Mouse (Mus musculus) liver, embryonic 14.5 days (tissue): ENCODE measurements around the gene Syne3. TPM values are rescaled to one million over a fixed set of nuclear protein-coding genes. Genes with fewer than 3 reads are reported as not detected.

Source experiments
- ATAC-seq: fragments of 200-750 bp; cut with Nextera tagmentation; 2 replicates; pipeline ENCODE4 v1.8.0; 2017; ENCODE audit warnings: moderate number of reproducible peaks, mild to moderate bottlenecking, moderate library complexity; ENCODE audit not compliant: insufficient read depth
- DNase-seq, 3 experiments: peaks; one replicate each; pipeline ENCODE4 v3.0.0-alpha.2; 2012 to 2013; ENCODE audit warnings: low read depth in 3 of 3, low spot score in 3 of 3
- H3K27ac ChIP-seq: fragments of 300-500 bp; sonication (generic); 2 replicates; pipeline ENCODE4 v1.5.1; 2014; ENCODE audit warnings: moderate library complexity, mild to moderate bottlenecking, control low read depth, inconsistent platforms
- H3K27me3 ChIP-seq: fragments of 300-500 bp; sonication (generic); 2 replicates; pipeline ENCODE4 v1.6.1; 2014; ENCODE audit warnings: mild to moderate bottlenecking, low read length, moderate library complexity; ENCODE audit not compliant: control insufficient read depth, insufficient read depth
- H3K36me3 ChIP-seq: fragments of 300-500 bp; sonication (generic); replicated peaks from 2 replicates; pipeline ENCODE4 v1.6.1; 2014; ENCODE audit warnings: low read depth; ENCODE audit not compliant: control insufficient read depth, insufficient read depth
- H3K4me1 ChIP-seq, 2 experiments: fragments of 200-500 bp in 1 of 2; fragments of 300-500 bp in 1 of 2; sonication (generic) in 1 of 2; replicated peaks; 2 replicates each; pipeline ENCODE4 v1.6.1; 2012 to 2014; ENCODE audit warnings: antibody characterized with exemption in 1 of 2, inconsistent platforms in 1 of 2, low read length in 1 of 2; ENCODE audit not compliant: control insufficient read depth in 2 of 2, insufficient read depth in 2 of 2
- H3K4me2 ChIP-seq: fragments of 300-500 bp; sonication (generic); 2 replicates; pipeline ENCODE4 v1.6.1; 2014; ENCODE audit warnings: low read depth, mild to moderate bottlenecking, control low read depth, moderate library complexity
- H3K4me3 ChIP-seq, 2 experiments: fragments of 200-500 bp in 1 of 2; fragments of 300-500 bp in 1 of 2; sonication (generic) in 1 of 2; 2 replicates each; pipeline ENCODE4 v1.5.1; 2012 to 2014; ENCODE audit warnings: low read depth in 2 of 2, low read length in 2 of 2, mild to moderate bottlenecking in 2 of 2, control low read depth in 1 of 2, inconsistent platforms in 1 of 2, moderate library complexity in 1 of 2; ENCODE audit not compliant: insufficient read depth in 1 of 2
- H3K9ac ChIP-seq: fragments of 300-500 bp; sonication (generic); replicated peaks from 2 replicates; pipeline ENCODE4 v1.6.1; 2014; ENCODE audit warnings: mild to moderate bottlenecking, control low read depth, moderate library complexity
- H3K9me3 ChIP-seq: fragments of 300-500 bp; sonication (generic); 2 replicates; pipeline ENCODE4 v1.6.1; 2016; ENCODE audit warnings: low read length, mixed read lengths; ENCODE audit not compliant: control insufficient read depth
- CTCF ChIP-seq: IDR thresholded peaks from 2 replicates; pipeline ENCODE4 v1.5.1; 2016; ENCODE audit warnings: antibody characterized with exemption, low read depth, control low read depth
- EP300 ChIP-seq: IDR thresholded peaks from 2 replicates; pipeline ENCODE4 v1.6.1; 2016; ENCODE audit warnings: antibody characterized with exemption, low read depth
- WGBS: fragments of 180-500 bp; shearing (Covaris S2); extraction: QIAGEN DNeasy Blood & Tissue Kit; methylation state at CpG from one replicate; pipeline ENCODE4 v1.1.7; 2014; ENCODE audit not compliant: insufficient replicate concordance; 5-methylcytosine and 5-hydroxymethylcytosine counted together
- polyA plus RNA-seq, 2 experiments: library from polyadenylated mRNA; depleted of rRNA in 1 of 2; stranded (reverse) in 1 of 2; unstranded in 1 of 2; fragments of >200 nt; fragmentation: Nextera tagmentation in 1 of 2; extraction: Ambion mirVana in 1 of 2; gene quantifications; 2 replicates each; pipeline versions ENCODE4 v1.2.1 to v1.2.3; 2012 to 2014

Syne3 gene
- polyA plus RNA-seq, 2 experiments: 1.6 to 2.2 TPM

GRCm38 (mm10) chr12:104933800-104934199 is 75.8 kb downstream of the Syne3 start:
- H3K9me3 ChIP-seq: no peaks in the 10 kb centered on the region; the same call in 1 of the 2 replicates
- no peak overlapping the region for H3K27ac ChIP-seq
- WGBS: 62% methylated on average over 13 of the region's 13 CpGs
- no peak for ATAC-seq
- H3K4me2 ChIP-seq: no peak overlapping the region
- no peaks in the 10 kb centered on the region for H3K36me3 ChIP-seq
- H3K27me3 ChIP-seq: no peaks in the 10 kb centered on the region
- no peak overlapping the region for H3K9ac ChIP-seq
- TF ChIP-seq EP300: no peak
- TF ChIP-seq CTCF: no peak
- no peak overlapping the region for H3K4me3 ChIP-seq
- no peaks in the 10 kb centered on the region for H3K4me1 ChIP-seq
- DNase-seq: no peak

- no peak overlapping the region for H3K4me2 ChIP-seq
- H3K9ac ChIP-seq: no peak overlapping the region
- no peaks in the 10 kb centered on the region for H3K4me1 ChIP-seq
- H3K4me3 ChIP-seq: no peak overlapping the region
- no peak for ATAC-seq
- no peaks in the 10 kb centered on the region; the same call in 1 of the 2 replicates for H3K9me3 ChIP-seq
- H3K27ac ChIP-seq: no peak overlapping the region
- H3K36me3 ChIP-seq: no peaks in the 10 kb centered on the region
- peak in 1 of 3 experiments; percentile 2 for DNase-seq
- peak; percentile 73 for TF ChIP-seq CTCF
- TF ChIP-seq EP300: no peak
- H3K27me3 ChIP-seq: no peaks in the 10 kb centered on the region
- WGBS: 55% methylated on average over 2 of the region's 2 CpGs
Observed at GRCm38 (mm10) chr12:104933217-104933616, 76.4 kb downstream of the Syne3 start.

DNA sequence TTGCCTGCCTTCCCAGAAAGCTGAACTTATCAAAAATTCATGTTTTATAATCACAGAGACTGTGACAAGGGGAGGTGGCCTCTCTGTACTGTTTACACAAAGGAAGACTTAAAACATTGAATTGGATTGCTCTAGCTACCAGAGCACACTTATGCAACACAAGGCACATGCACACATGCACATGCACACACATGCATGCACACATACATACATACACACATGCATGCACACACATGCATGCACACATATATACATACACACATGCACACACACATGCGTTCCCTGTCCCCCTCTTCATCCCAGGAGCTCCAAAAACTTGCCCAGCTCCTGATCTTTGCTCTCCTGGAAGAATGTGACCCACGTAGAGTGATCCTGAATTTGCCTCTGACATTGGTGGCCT is 83.8 kb downstream of the Syne3 start:
- 58% methylated on average over 2 of the region's 2 CpGs for WGBS
- ATAC-seq: no peak
- no peaks in the 10 kb centered on the region for H3K27me3 ChIP-seq
- no peaks in the 10 kb centered on the region for H3K4me1 ChIP-seq
- DNase-seq: no peak
- H3K4me2 ChIP-seq: no peak overlapping the region
- no peak overlapping the region for H3K27ac ChIP-seq
- TF ChIP-seq CTCF: no peak
- no peak for TF ChIP-seq EP300
- H3K36me3 ChIP-seq: no peaks in the 10 kb centered on the region
- no peaks in the 10 kb centered on the region for H3K9me3 ChIP-seq
- no peak overlapping the region for H3K9ac ChIP-seq
- H3K4me3 ChIP-seq: no peak overlapping the region

DNA sequence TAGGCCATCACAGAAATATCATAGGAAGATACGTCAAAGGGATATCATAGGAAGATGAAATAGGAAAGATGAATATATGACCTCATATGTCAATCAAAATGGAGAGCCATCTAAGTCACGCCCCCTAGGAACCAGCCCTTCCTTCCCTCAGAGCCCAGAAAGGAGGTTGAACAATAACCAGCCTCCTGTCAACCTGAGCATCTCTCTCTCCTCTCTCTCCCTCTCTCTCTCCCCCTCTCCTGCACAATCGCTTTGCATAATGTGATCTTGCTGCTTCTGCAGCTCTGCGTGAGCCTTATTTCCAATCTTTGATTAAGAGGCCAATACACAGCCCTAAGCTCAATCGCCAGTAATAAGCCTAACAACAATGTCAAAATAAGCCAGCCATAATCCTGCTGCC is 84.6 kb downstream of the Syne3 start:
- WGBS: 72% methylated on average over 5 of the region's 5 CpGs
- TF ChIP-seq CTCF: no peak
- TF ChIP-seq EP300: no peak
- H3K27me3 ChIP-seq: no peaks in the 10 kb centered on the region
- no peak for ATAC-seq
- no peaks in the 10 kb centered on the region for H3K4me1 ChIP-seq
- DNase-seq: no peak
- no peaks in the 10 kb centered on the region for H3K9me3 ChIP-seq
- H3K4me2 ChIP-seq: no peak overlapping the region
- H3K4me3 ChIP-seq: no peak overlapping the region
- no peak overlapping the region for H3K27ac ChIP-seq
- no peak overlapping the region for H3K9ac ChIP-seq
- no peaks in the 10 kb centered on the region for H3K36me3 ChIP-seq

- H3K27ac ChIP-seq: no peak overlapping the region
- WGBS: 76% methylated on average over 3 of the region's 3 CpGs
- ATAC-seq: no peak
- no peak overlapping the region for H3K4me2 ChIP-seq
- no peaks in the 10 kb centered on the region for H3K9me3 ChIP-seq
- no peak for TF ChIP-seq CTCF
- no peak for TF ChIP-seq EP300
- no peaks in the 10 kb centered on the region for H3K36me3 ChIP-seq
- DNase-seq: no peak
- H3K27me3 ChIP-seq: no peaks in the 10 kb centered on the region
- no peak overlapping the region for H3K4me3 ChIP-seq
- no peaks in the 10 kb centered on the region for H3K4me1 ChIP-seq
- no peak overlapping the region for H3K9ac ChIP-seq
Observed at GRCm38 (mm10) chr12:104924546-104924945, 85.1 kb downstream of the Syne3 start.
